Mouse (Mus musculus): Measurements from ENCODE around the gene Olfr1393.
"Not testable (repeated sequence)": the region's sequence is repeated elsewhere in the genome, so short reads cannot be mapped to it uniquely, and the experiment has no call there.

Gene Olfr1393

GRCm38 (mm10) chr11:49251380-49251761 is 26.7 kb upstream of the Olfr1393 start:
- no peak for DNase-seq

- DNase-seq: no peak
These were observed 26.1 kb upstream of the Olfr1393 start for GRCm38 (mm10) chr11:49252048-49252447.

- no peak for DNase-seq
These were observed 25.1 kb upstream of the Olfr1393 start for GRCm38 (mm10) chr11:49253035-49253434.

- no peak for DNase-seq
These were observed 18.8 kb upstream of the Olfr1393 start for GRCm38 (mm10) chr11:49259296-49259695.

GRCm38 (mm10) chr11:49259829-49260228 is 18.3 kb upstream of the Olfr1393 start:
- DNase-seq: no peak

GRCm38 (mm10) chr11:49260598-49261312 is 17.3 kb upstream of the Olfr1393 start:
- no peak for DNase-seq

GRCm38 (mm10) chr11:49261313-49261855 is 16.7 kb upstream of the Olfr1393 start:
- DNase-seq: no peak

- DNase-seq: no peak
These were observed 15.8 kb upstream of the Olfr1393 start for GRCm38 (mm10) chr11:49262286-49262685.

- no peak for DNase-seq
These were observed 15.0 kb upstream of the Olfr1393 start for GRCm38 (mm10) chr11:49263149-49263548.

- DNase-seq: no peak
These were observed 14.0 kb upstream of the Olfr1393 start for GRCm38 (mm10) chr11:49264081-49264480.

GRCm38 (mm10) chr11:49264622-49265021 is 13.5 kb upstream of the Olfr1393 start:
- no peak for DNase-seq

- DNase-seq: no peak
These were observed 13.0 kb upstream of the Olfr1393 start for GRCm38 (mm10) chr11:49265101-49265500.

GRCm38 (mm10) chr11:49266671-49267070 is 11.4 kb upstream of the Olfr1393 start:
- no peak for DNase-seq

GRCm38 (mm10) chr11:49267316-49267715 is 10.8 kb upstream of the Olfr1393 start:
- DNase-seq: no peak

GRCm38 (mm10) chr11:49267970-49268579 is 10.0 kb upstream of the Olfr1393 start:
- no peak for DNase-seq

- DNase-seq: no peak
These were observed 8.3 kb upstream of the Olfr1393 start for GRCm38 (mm10) chr11:49269761-49270160.

- DNase-seq: no peak
These were observed 7.7 kb upstream of the Olfr1393 start for GRCm38 (mm10) chr11:49270368-49270767.

- DNase-seq: no peak
These were observed 6.8 kb upstream of the Olfr1393 start for GRCm38 (mm10) chr11:49271334-49271733.

GRCm38 (mm10) chr11:49273834-49274519 is 4.1 kb upstream of the Olfr1393 start:
- no peak for DNase-seq

GRCm38 (mm10) chr11:49284982-49285381 is 6.9 kb downstream of the Olfr1393 start, which contains the start of gene Olfr1392:
Olfr1392 (plus strand) TSS chr11:49285282.
- not testable (repeated sequence) for DNase-seq

- DNase-seq: no peak
These were observed 9.1 kb downstream of the Olfr1393 start for GRCm38 (mm10) chr11:49287251-49287650.

- DNase-seq: no peak
These were observed 14.7 kb downstream of the Olfr1393 start for GRCm38 (mm10) chr11:49292777-49293176.

GRCm38 (mm10) chr11:49304441-49304840 is 26.3 kb downstream of the Olfr1393 start, which contains the start of gene Olfr10:
Olfr10 (plus strand) TSS chr11:49304741.
- DNase-seq: no peak
